Mouse (Mus musculus): ENCODE measurements at regions not wholly inside any gene's neighbourhood (a gene's known extent, or its start where the extent isn't known, plus 50 kb on each side); places are given as distances from the start of the nearest gene placed in this dataset.

DNA sequence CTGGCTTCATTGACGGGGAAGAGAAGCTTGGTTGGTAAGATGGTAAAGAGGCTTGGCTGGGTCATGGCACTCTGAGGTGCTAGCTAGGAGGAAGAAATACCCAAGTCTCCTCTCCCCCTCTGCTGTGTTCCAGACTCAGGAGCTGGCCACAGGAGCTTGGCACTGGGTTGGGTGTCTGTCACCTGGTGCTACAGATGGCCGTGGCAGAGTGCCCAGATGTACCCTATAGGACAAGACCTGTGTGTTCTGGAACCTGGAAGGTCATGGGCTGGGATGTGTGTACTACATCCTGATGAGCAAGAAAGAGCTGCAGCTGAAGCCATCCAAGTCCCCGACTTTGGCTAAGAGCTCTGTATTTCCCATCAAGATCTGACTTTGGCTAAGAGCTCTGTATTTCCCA lies 72.4 kb downstream of the Nupl2 start:
- no peak for DNase-seq

DNA sequence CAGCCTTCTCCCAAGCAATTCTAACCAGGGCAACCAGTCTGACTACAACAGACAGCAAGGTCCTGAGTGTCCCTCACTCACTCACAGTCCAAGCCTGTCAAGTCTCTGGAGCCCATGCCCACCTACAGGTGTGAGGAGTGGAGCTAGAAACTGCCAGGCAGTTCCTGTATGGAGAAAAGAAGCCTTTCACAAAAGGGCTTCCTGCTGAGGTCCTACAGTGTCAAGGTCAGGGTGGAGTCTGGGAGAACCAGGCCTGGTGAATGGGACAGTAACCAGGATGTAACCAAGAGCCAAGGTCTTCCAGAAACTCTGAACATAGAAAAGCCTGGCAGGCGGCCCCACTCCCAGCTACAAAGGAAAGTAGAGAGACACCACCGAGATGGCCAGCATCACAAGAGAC lies 74.2 kb downstream of the Nupl2 start:
- DNase-seq: no peak

DNA sequence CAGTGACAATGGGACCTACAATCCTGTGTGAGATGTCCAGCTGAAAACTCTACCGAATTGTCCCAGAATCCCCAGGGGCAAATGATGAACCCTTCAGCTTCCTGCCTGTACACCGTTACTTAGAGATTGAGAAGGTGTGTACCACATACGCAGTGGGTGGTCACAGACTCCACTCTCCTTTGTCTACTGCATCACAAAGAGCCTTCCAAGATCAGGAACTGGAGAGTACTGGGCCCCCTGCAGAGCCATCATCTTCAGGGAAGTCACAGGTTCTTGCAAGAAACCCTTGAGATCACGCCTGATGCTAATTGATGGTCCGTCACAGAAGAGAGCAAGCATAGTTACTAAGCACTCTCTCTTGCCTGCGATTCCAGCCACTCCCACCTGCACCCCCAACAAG lies 79.4 kb downstream of the Nupl2 start:
- no peak for DNase-seq

- DNase-seq: no peak
These were observed 90.7 kb downstream of the Nupl2 start for GRCm38 (mm10) chr5:24255421-24255820.

DNA sequence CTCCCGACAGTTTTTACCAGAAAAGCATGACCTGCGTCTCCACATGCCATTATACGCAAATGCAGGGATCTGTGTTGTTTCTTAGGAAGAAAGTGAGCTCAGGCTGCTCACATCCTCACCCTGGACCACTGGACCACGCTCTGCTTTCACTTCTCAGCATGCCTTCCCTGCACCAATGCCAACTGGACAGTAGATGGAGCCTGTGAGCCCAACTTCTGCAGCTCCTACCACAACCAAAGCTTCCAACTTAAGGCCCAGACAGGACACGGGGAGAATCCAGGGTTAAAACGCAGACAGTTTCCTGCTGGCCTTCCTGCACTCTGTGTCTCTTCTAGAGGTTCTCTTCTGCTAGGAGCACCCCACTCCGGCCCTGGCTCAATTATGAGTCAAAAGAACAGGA lies 90.3 kb downstream of the Kcnh2 start:
- peak; percentile 48 to 49 for DNase-seq

DNA sequence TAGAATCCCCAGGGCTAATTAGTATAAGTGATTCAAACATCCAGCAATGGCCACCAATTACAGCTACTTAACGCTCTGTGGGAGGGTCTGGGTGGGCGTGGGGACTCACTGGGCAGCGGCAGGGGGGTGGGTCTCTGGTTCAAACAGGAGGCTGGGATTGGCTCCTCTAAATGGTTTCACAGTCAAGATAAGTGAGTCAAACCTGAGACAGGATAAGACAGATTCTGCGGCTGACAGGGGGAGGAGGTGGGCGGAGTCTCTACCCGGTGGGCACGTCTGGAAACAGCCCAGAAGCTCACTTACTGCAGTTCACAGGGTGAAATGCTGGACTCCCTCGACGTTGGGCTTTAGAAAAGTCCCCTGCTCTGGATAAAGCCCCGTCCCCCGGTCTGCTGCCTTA lies 89.3 kb downstream of the Kcnh2 start:
- peak; percentile 10 to 24 for DNase-seq

- DNase-seq: no peak
These were observed 87.3 kb downstream of the Kcnh2 start for GRCm38 (mm10) chr5:24264151-24264550.

GRCm38 (mm10) chr5:24265431-24265830 lies 86.0 kb downstream of the Kcnh2 start:
- DNase-seq: no peak

- peak; percentile 73 to 78 for DNase-seq
These were observed 84.8 kb downstream of the Kcnh2 start for GRCm38 (mm10) chr5:24266344-24267295.
